Mouse (Mus musculus): ENCODE results near the gene Cxcl17.
"Not testable (repeated sequence)": the region's sequence is repeated elsewhere in the genome, so short reads cannot be mapped to it uniquely, and the experiment has no call there.

DNA sequence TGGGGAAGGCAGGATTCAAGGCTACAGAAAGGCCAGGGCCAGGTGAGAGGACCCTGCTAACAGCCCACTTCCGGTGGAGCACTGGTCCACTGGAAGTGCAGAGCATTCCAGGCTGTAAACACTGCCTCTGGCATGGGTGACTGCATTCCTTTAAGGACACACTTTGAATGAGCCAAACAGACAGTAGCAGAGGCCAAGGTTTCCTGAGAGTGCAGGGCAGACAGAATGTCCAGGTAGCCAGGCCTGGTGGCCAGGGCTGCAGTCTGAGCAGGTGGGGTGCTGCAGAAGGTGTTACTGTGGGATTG is 49.3 kb upstream of the Cxcl17 start:
- not testable (repeated sequence) for TF ChIP-seq GATA1 (IDR thresholded peaks at IDR 0.05; ENCODE audit: borderline replicate concordance, low read length); FLI1 (IDR thresholded peaks at IDR 0.05; ENCODE audit: low read length)

Measured in megakaryocyte, embryonic 14.5 days (primary cell).